Mouse (Mus musculus) ES-E14 (cell line): Measurements from ENCODE around the gene Gps1.

Experiments used
- CHD2 ChIP-seq: IDR thresholded peaks from 2 replicates; pipeline ENCODE4 v1.6.1; 2014; ENCODE audit warnings: mild to moderate bottlenecking, low read depth, low read length, inconsistent platforms
- HCFC1 ChIP-seq: IDR thresholded peaks from 2 replicates; pipeline ENCODE4 v1.6.1; 2012; ENCODE audit warnings: low read length, inconsistent platforms, borderline replicate concordance; ENCODE audit not compliant: insufficient read depth
- MAFK ChIP-seq: IDR thresholded peaks from 2 replicates; pipeline ENCODE4 v1.6.1; 2014; ENCODE audit warnings: mild to moderate bottlenecking, low read depth, low read length, inconsistent platforms; ENCODE audit not compliant: insufficient read depth
- ZC3H11A ChIP-seq: IDR thresholded peaks from 2 replicates; pipeline ENCODE4 v1.6.1; 2012; ENCODE audit warnings: low read depth, mild to moderate bottlenecking, inconsistent platforms, low read length, borderline replicate concordance
- ZNF384 ChIP-seq: IDR thresholded peaks from 2 replicates; pipeline ENCODE4 v1.6.1; 2012; ENCODE audit warnings: low read depth, low read length, inconsistent platforms

GRCm38 (mm10) chr11:120773463-120774190 is 10.4 kb upstream of the Gps1 start:
- no peak for TF ChIP-seq ZC3H11A
- no peak for TF ChIP-seq MAFK
- no peak for TF ChIP-seq ZNF384
- no peak for TF ChIP-seq HCFC1
- TF ChIP-seq CHD2: no peak
